Mouse (Mus musculus): ENCODE results near the gene Cdc20b. TPM values are rescaled to one million over a fixed set of nuclear protein-coding genes. Genes with fewer than 3 reads are reported as not detected.

The Cdc20b gene
- polyA plus RNA-seq, 1 experiment from 2014 or later, result not detected

MicroRNAs encoded within 50 kb of the gene (microRNA counts, 519-probe panel; counts per million panel counts)
- not detected for microRNA mmu-miR-449a
- not detected for microRNA mmu-miR-449b
- microRNA mmu-miR-449c, result not detected

Small RNA genes within 50 kb of the gene (microRNA-seq; reads per million reads assigned to microRNA genes)
- gene Mir449a (ENCODE audit: borderline number of aligned reads) (57.0 reads per million, percentile 43 among the genes with 10 or more reads in this experiment), gene Mir449b (ENCODE audit: borderline number of aligned reads) (not detected), gene Mir449c (ENCODE audit: borderline number of aligned reads) (not detected)

Other genes with a start within 250 kb of the Cdc20b start
- 27.4 and 29.1 TPM in 2 replicates for gene Plpp1, start 234.3 kb upstream of the Cdc20b start, polyA plus RNA-seq (2014; fragmentation: Nextera tagmentation; extraction: Ambion mirVana)
- gene Mtrex, start 107.7 kb upstream of the Cdc20b start, polyA plus RNA-seq (2014; fragmentation: Nextera tagmentation; extraction: Ambion mirVana), result 90.9 and 101 TPM in 2 replicates
- gene Dhx29, start 107.7 kb upstream of the Cdc20b start, polyA plus RNA-seq (2014; fragmentation: Nextera tagmentation; extraction: Ambion mirVana), result 19.4 and 23.1 TPM in 2 replicates
- 0.08 TPM in 1 of 2 replicates, not detected in the other for gene Ccno, start 47.3 kb upstream of the Cdc20b start, polyA plus RNA-seq (2014; fragmentation: Nextera tagmentation; extraction: Ambion mirVana)
- gene Mcidas, start 41.3 kb upstream of the Cdc20b start, polyA plus RNA-seq (2014; fragmentation: Nextera tagmentation; extraction: Ambion mirVana), result not detected in 2 replicates
- gene Gpx8, start 11.3 kb downstream of the Cdc20b start, polyA plus RNA-seq (2014; fragmentation: Nextera tagmentation; extraction: Ambion mirVana), result 43.0 and 43.4 TPM in 2 replicates
- gene Gzma, start 65.9 kb downstream of the Cdc20b start, polyA plus RNA-seq (2014; fragmentation: Nextera tagmentation; extraction: Ambion mirVana), result not detected in 2 replicates
- gene Esm1, start 174.5 kb downstream of the Cdc20b start, polyA plus RNA-seq (2014; fragmentation: Nextera tagmentation; extraction: Ambion mirVana), result 3.3 and 3.7 TPM in 2 replicates
- not detected in 2 replicates for gene Gzmk, start 190.8 kb downstream of the Cdc20b start, polyA plus RNA-seq (2014; fragmentation: Nextera tagmentation; extraction: Ambion mirVana)

All from liver, embryonic 11.5 days (tissue).